Mouse (Mus musculus) stomach, embryonic 14.5 days (tissue): ENCODE measurements at regions not wholly inside any gene's neighbourhood (a gene's known extent, or its start where the extent isn't known, plus 50 kb on each side); places are given as distances from the start of the nearest gene placed in this dataset.

Source experiments
- ATAC-seq: fragments of 200-750 bp; cut with Nextera tagmentation; 2 replicates; pipeline ENCODE4 v1.8.0; 2017; ENCODE audit warnings: low read depth, moderate TSS enrichment; ENCODE audit not compliant: insufficient number of reproducible peaks, insufficient read depth, low FRiP score
- H3K27ac ChIP-seq: fragments of 300-500 bp; sonication (generic); 2 replicates; pipeline ENCODE4 v1.5.1; 2014; ENCODE audit warnings: mild to moderate bottlenecking, low read length, moderate library complexity, mixed read lengths
- H3K27me3 ChIP-seq: fragments of 300-500 bp; sonication (generic); 2 replicates; pipeline ENCODE4 v1.6.1; 2014; ENCODE audit warnings: low read length, control low read depth, mixed read lengths; ENCODE audit not compliant: control insufficient read depth, insufficient read depth
- H3K36me3 ChIP-seq: fragments of 300-500 bp; sonication (generic); 2 replicates; pipeline ENCODE4 v1.6.1; 2014; ENCODE audit warnings: mild to moderate bottlenecking, control low read depth, low read length, moderate library complexity, mixed read lengths; ENCODE audit not compliant: control insufficient read depth, insufficient read depth
- H3K4me1 ChIP-seq: fragments of 300-500 bp; sonication (generic); 2 replicates; pipeline ENCODE4 v1.6.1; 2014; ENCODE audit warnings: low read length, control low read depth, mixed read lengths; ENCODE audit not compliant: control insufficient read depth, insufficient read depth
- H3K4me2 ChIP-seq: fragments of 300-500 bp; sonication (generic); replicated peaks from 2 replicates; pipeline ENCODE4 v1.6.1; 2014; ENCODE audit warnings: low read depth, low read length, control low read depth
- H3K4me3 ChIP-seq: fragments of 300-500 bp; sonication (generic); 2 replicates; pipeline ENCODE4 v1.5.1; 2014; ENCODE audit warnings: low read depth, low read length, control low read depth
- H3K9ac ChIP-seq: fragments of 300-500 bp; sonication (generic); replicated peaks from 2 replicates; pipeline ENCODE4 v1.6.1; 2014; ENCODE audit warnings: low read depth, mild to moderate bottlenecking, control low read depth, low read length, moderate library complexity, mixed read lengths
- H3K9me3 ChIP-seq: fragments of 300-500 bp; sonication (generic); 2 replicates; pipeline ENCODE4 v1.6.1; 2016; ENCODE audit warnings: low read depth, low read length, control low read depth; ENCODE audit not compliant: control insufficient read depth
- WGBS: fragments of 180-500 bp; shearing (Covaris S2); extraction: QIAGEN DNeasy Blood & Tissue Kit; methylation state at CpG from one replicate; pipeline ENCODE4 v1.1.7; 2014; 5-methylcytosine and 5-hydroxymethylcytosine counted together

DNA sequence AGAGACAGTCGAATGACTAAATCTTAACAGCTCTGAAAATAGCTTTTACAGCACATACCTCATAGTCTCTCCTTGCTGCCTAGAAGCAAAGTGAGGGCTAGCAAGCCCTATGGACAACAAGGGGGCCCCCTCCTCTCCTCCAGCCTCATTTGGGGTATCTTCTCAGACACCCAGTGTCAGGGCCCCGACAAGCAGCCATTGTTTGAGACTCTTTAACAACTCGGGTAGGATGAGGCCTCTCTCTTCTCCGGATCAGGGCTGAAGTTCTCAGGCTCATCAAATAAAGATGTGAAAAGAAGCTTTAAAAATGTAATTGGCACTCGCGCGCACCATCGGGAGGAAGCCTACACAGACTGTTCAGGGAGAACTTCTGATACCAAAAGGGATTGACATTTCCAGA is 71.8 kb upstream of the Tlk1 start:
- Histone ChIP-seq H3K4me2 (no peak overlapping the region), H3K9ac (no peak overlapping the region), H3K4me3 (no peak overlapping the region), H3K4me1 (0 out of 2 replicates have a peak, but pooled peaks cover 6% of the 10 kb centered on the region), H3K9me3 (no peaks in the 10 kb centered on the region), H3K27me3 (no peaks in the 10 kb centered on the region), H3K36me3 (no peaks in the 10 kb centered on the region), H3K27ac (no peak overlapping the region)
- ATAC-seq, result no peak
- WGBS, result 92% methylated on average over 8 of the region's 8 CpGs

DNA sequence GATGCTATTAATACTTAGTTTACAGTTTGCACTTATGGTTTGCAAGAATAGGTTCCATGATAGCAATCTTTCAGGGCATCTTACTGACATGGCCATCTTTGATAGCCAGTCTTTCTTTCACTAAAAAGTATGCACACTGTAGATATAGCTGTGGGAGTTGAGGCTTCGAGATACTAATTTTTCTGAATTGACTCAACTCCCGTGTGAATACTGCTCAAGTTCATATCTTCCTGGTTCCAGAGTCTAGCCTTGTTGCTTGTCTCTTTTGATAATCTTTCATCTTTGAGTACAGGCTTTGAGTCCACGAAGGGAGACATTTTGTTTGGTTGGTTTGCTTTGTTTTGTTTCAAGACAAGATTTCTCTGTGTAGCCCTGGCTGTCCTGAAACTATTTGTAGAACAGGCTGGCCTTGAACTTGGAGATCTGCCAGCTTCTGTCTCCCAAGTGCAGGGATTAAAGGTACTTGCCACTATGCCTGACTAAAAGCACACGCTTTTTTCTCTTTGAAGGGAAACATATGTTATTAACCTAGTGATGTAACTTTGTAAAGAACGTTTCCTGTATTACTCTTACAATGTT is 64.1 kb upstream of the Tlk1 start:
- no peak for ATAC-seq
- H3K36me3 ChIP-seq, result no peaks in the 10 kb centered on the region
- 51% methylated on average over 5 of the region's 5 CpGs for WGBS

DNA sequence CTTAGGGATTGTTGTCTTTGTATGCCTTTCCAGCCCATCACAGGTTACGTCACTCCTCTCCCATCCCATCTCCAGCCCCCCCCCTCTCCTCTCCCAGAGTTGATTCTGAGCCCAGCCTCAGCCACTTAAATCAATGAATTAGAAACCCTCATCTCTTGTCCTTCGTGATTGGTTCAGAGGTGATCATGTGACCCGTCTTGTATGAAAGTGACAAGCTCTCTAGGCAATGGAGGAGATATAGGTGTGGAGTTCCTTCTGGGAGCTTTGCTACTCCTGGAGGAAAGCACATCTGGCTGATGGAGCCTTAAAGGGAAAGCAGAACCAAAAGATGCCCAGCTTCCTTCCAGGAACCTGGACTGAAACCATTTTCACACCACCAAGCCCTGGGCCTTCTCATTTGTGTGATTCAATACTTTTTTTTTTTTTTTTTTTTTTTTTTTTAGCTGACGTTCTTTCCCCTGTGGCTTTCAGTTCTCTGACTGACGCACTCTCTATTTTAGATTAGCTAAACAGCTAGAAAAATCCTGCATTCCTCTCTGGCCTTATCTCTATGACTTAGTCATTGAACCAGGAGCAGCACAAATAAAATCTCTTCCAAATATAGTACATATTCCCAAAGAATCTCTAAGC is 63.4 kb upstream of the Tlk1 start:
- ATAC-seq, result no peak
- H3K4me3 ChIP-seq, result no peak overlapping the region
- WGBS, result 78% methylated on average over 5 of the region's 5 CpGs

More for the DNA sequence above, 64.1 kb upstream of the Tlk1 start:
- Histone ChIP-seq H3K27ac (no peak overlapping the region), H3K9me3 (no peaks in the 10 kb centered on the region), H3K9ac (no peak overlapping the region), H3K4me2 (no peak overlapping the region), H3K4me3 (no peak overlapping the region), H3K27me3 (no peaks in the 10 kb centered on the region), H3K4me1 (no peaks in the 10 kb centered on the region)

DNA sequence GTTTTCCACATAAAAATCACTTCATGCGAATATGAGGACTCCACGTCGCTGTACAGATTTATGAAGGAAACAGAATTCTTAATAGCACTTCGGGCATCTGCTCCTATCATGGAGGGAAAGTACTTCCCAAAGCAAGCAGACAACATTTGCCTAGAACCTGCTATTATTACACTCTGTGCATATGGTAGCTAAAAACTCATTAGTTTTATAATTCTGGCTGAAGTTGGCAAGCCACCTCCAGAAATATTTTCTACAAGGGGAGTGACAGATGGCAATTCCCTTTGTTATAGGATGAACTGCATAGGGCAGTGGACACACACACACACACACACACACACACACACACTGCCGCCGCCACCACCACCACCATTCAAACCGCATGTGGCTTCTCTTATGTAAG is 61.3 kb upstream of the Tlk1 start:
- 92% methylated on average over 7 of the region's 7 CpGs for WGBS
- Histone ChIP-seq H3K27me3 (no peaks in the 10 kb centered on the region), H3K4me3 (no peak overlapping the region), H3K9ac (no peak overlapping the region), H3K27ac (no peak overlapping the region), H3K36me3 (no peaks in the 10 kb centered on the region), H3K4me2 (no peak overlapping the region), H3K4me1 (no peaks in the 10 kb centered on the region), H3K9me3 (no peaks in the 10 kb centered on the region)
- no peak for ATAC-seq

More for the DNA sequence above, 63.4 kb upstream of the Tlk1 start:
- H3K9ac ChIP-seq, result no peak overlapping the region
- H3K4me2 ChIP-seq, result no peak overlapping the region
- no peak overlapping the region for H3K27ac ChIP-seq
- H3K36me3 ChIP-seq, result no peaks in the 10 kb centered on the region
- H3K4me1 ChIP-seq, result no peaks in the 10 kb centered on the region
- H3K27me3 ChIP-seq, result no peaks in the 10 kb centered on the region
- H3K9me3 ChIP-seq, result no peaks in the 10 kb centered on the region

DNA sequence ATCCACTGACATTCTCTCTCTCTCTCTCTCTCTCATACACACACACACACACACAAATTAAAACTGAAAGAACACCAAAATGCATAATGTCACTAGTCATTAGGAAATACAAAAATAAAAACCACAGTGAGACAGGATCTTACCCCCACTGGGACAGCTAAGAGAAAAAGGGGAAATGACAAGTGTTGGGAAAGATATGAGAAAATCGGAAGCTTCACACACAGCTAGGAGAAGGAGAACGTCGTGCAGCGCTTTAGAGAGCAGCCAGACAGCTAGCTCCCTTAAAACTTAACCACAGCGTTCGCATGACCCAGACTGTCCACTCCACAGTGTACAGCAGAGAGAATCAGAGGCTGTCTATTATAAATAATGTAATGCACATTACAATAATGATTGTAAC is 60.1 kb upstream of the Tlk1 start:
- Histone ChIP-seq H3K4me3 (no peak overlapping the region), H3K4me2 (no peak overlapping the region), H3K9ac (no peak overlapping the region), H3K4me1 (no peaks in the 10 kb centered on the region), H3K36me3 (no peaks in the 10 kb centered on the region), H3K27ac (no peak overlapping the region), H3K27me3 (no peaks in the 10 kb centered on the region), H3K9me3 (no peaks in the 10 kb centered on the region)
- WGBS, result 87% methylated on average over 6 of the region's 6 CpGs
- ATAC-seq, result no peak

DNA sequence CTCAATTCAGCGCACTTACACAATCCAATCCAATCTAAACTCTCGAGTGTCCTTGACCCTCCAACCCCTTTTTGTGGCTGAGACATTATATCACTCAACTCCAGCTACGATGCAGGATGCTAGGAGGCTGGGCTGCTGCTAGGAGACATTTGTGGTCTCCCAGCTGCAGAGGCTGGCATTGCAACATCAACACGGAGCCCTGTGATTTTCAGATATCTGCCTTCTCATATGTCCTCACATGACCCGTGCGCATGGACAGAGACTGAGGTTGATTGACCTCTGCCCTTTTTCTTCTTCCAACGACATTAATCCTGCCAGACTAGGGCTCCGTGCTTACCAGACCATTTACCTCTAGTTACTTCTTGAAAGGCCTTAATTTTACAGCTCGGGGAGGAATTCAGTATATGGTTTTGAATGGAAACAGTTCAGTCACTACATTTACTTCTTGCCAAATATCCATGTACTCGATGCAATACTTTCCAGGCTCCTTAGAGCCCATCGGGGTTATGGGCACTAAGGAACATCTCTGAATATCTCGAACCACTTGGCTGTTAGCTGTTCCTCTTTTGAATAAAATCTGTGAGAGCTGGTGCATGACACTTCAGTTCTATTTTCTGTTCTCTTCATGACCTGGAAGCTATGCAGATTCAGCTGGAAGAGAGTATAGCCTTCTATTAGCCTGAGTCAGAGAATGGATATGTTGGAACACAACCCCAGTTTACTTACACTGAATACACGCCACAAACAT is 52.0 kb upstream of the Tlk1 start:
- no peak overlapping the region for H3K4me2 ChIP-seq
- H3K4me1 ChIP-seq, result no peaks in the 10 kb centered on the region
- no peaks in the 10 kb centered on the region for H3K27me3 ChIP-seq
- 80% methylated on average over 13 of the region's 13 CpGs for WGBS
- H3K9ac ChIP-seq, result no peak overlapping the region
- H3K27ac ChIP-seq, result no peak overlapping the region
- no peaks in the 10 kb centered on the region for H3K9me3 ChIP-seq
- H3K36me3 ChIP-seq, result no peaks in the 10 kb centered on the region
- ATAC-seq, result no peak
- H3K4me3 ChIP-seq, result no peak overlapping the region

DNA sequence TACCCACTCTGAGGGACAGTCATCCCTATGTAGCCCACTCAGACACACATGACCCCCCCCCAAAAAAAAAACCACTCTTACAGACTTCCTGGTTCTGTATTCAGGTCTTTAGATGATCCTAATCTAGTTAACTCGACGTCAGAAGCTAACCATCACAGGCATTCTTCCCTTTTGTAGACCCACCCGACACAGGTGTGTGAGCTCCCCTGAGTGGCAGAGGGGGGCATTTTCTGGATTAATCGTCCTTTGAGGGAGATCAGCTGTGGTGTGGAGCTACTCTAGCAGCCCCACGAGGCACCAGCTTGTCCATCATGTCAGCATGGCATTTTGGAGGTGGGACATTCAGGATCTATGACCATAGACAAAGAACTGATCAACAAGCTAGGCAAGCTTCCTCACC is 50.7 kb upstream of the Tlk1 start:
- H3K27ac ChIP-seq, result no peak overlapping the region
- H3K4me3 ChIP-seq, result no peak overlapping the region
- H3K9me3 ChIP-seq, result no peaks in the 10 kb centered on the region
- H3K4me2 ChIP-seq, result no peak overlapping the region
- ATAC-seq, result no peak
- no peaks in the 10 kb centered on the region for H3K4me1 ChIP-seq
- H3K27me3 ChIP-seq, result no peaks in the 10 kb centered on the region
- WGBS, result 70% methylated on average over 5 of the region's 5 CpGs
- no peak overlapping the region for H3K9ac ChIP-seq
- no peaks in the 10 kb centered on the region for H3K36me3 ChIP-seq
